Mouse (Mus musculus): ENCODE results near the gene Zkscan16. TPM values are rescaled to one million over a fixed set of nuclear protein-coding genes. Genes with fewer than 3 reads are reported as not detected.

The Zkscan16 gene
- polyA plus RNA-seq, 1 experiment = 8.1 TPM

- Histone ChIP-seq H3K4me3 (replicated peaks; ENCODE audit: insufficient read depth, low read depth, low read length) (peak overlapping the region; percentile 77), H3K27me3 (ENCODE audit: control insufficient read depth, insufficient read depth, low read length) (no peaks in the 10 kb centered on the region), H3K27ac (ENCODE audit: insufficient read depth, low read length) (peak overlapping the region; percentile 29; the same call in 1 of the 2 replicates), H3K4me1 (ENCODE audit: control insufficient read depth, insufficient read depth, low read length) (peaks cover 6% of the 10 kb centered on the region)
- 13% methylated on average over 7 of the region's 7 CpGs for WGBS
- TF ChIP-seq CTCF (IDR thresholded peaks at IDR 0.05; ENCODE audit: borderline replicate concordance, insufficient read depth, low read depth, low read length) (no peak), POLR2A (IDR thresholded peaks at IDR 0.05; ENCODE audit: borderline replicate concordance, insufficient read depth, low read length) (no peak)
- no peak for DNase-seq
Measured at GRCm38 (mm10) chr4:59003806-59004200, 60.4 kb downstream of the Zkscan16 start.

- no peak overlapping the region for H3K27ac ChIP-seq (ENCODE audit: insufficient read depth, low read length)
- no peak for TF ChIP-seq CTCF (IDR thresholded peaks at IDR 0.05; ENCODE audit: borderline replicate concordance, insufficient read depth, low read depth, low read length)
- no peak for TF ChIP-seq POLR2A (IDR thresholded peaks at IDR 0.05; ENCODE audit: borderline replicate concordance, insufficient read depth, low read length)
- no peak for DNase-seq
- H3K4me3 ChIP-seq (replicated peaks; ENCODE audit: insufficient read depth, low read depth, low read length) = no peak overlapping the region
- no peaks in the 10 kb centered on the region for H3K27me3 ChIP-seq (ENCODE audit: control insufficient read depth, insufficient read depth, low read length)
- peaks cover 6% of the 10 kb centered on the region for H3K4me1 ChIP-seq (ENCODE audit: control insufficient read depth, insufficient read depth, low read length)
- WGBS = 63% methylated on average over 8 of the region's 8 CpGs
Measured at GRCm38 (mm10) chr4:59006211-59006610, 62.8 kb downstream of the Zkscan16 start.

- TF ChIP-seq POLR2A (IDR thresholded peaks at IDR 0.05; ENCODE audit: borderline replicate concordance, insufficient read depth, low read length) (no peak), CTCF (IDR thresholded peaks at IDR 0.05; ENCODE audit: borderline replicate concordance, insufficient read depth, low read depth, low read length) (no peak)
- Histone ChIP-seq H3K27me3 (ENCODE audit: control insufficient read depth, insufficient read depth, low read length) (no peaks in the 10 kb centered on the region), H3K4me3 (replicated peaks; ENCODE audit: insufficient read depth, low read depth, low read length) (no peak overlapping the region), H3K4me1 (ENCODE audit: control insufficient read depth, insufficient read depth, low read length) (peaks cover 6% of the 10 kb centered on the region), H3K27ac (ENCODE audit: insufficient read depth, low read length) (no peak overlapping the region)
- peak in 1 of 2 experiments; percentile 38 for DNase-seq
- 56% methylated on average over 6 of the region's 6 CpGs for WGBS
Measured at GRCm38 (mm10) chr4:59007016-59007415, 63.6 kb downstream of the Zkscan16 start.

Other genes starting within 250 kb of the Zkscan16 start
- gene Olfr267, start 155.9 kb upstream of the Zkscan16 start, polyA plus RNA-seq (2012; rRNA removed) = 0.18 and 0.27 TPM in 2 replicates
- gene Ecpas, start 30.9 kb upstream of the Zkscan16 start, polyA plus RNA-seq (2012; rRNA removed) = 41.3 and 41.8 TPM in 2 replicates
- 1.1 and 1.7 TPM in 2 replicates for gene Ptgr1, start 43.5 kb downstream of the Zkscan16 start, polyA plus RNA-seq (2012; rRNA removed)
- 3.1 and 3.7 TPM in 2 replicates for gene Dnajc25, start 51.4 kb downstream of the Zkscan16 start, polyA plus RNA-seq (2012; rRNA removed)
- not detected in 2 replicates for gene Gm20503, start 59.6 kb downstream of the Zkscan16 start, polyA plus RNA-seq (2012; rRNA removed)
- gene Gng10, start 91.5 kb downstream of the Zkscan16 start, polyA plus RNA-seq (2012; rRNA removed) = 24.5 and 26.2 TPM in 2 replicates
- not detected in 2 replicates for gene AI481877, start 195.4 kb downstream of the Zkscan16 start, polyA plus RNA-seq (2012; rRNA removed)
- gene Ugcg, start 245.6 kb downstream of the Zkscan16 start, polyA plus RNA-seq (2012; rRNA removed) = 61.1 and 62.0 TPM in 2 replicates